Mouse (Mus musculus) lung, postnatal 10 days (tissue): ENCODE data around the gene Gphb5.

Experiments
- DNase-seq: peaks from one replicate; pipeline ENCODE4 v3.0.0; 2021

The Gphb5 gene

GRCm38 (mm10) chr12:75389308-75390135 is 27.1 kb downstream of the Gphb5 start:
- peak; percentile 45 for DNase-seq

- no peak for DNase-seq
Observed at GRCm38 (mm10) chr12:75388521-75388920, 28.1 kb downstream of the Gphb5 start.

GRCm38 (mm10) chr12:75387846-75388245 is 28.7 kb downstream of the Gphb5 start:
- DNase-seq: no peak

DNA sequence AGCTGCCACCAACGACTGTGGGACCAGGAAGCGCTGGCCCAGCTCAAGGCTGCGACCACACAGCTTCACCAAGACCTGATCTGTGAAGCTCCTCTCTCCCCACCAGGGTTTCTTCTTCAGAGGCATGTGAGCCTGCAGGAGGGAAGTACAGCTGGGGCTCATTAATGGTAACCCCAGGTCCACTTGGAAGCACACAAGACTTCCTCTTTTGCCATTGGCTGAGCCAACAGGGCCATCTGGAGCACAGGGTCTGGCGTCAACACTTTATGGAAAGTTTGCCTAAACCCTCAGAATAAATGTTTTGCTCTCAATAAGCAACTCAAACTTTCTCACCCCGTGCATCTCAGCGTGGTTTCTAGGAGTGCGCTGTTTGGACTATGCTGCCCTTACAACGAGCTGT is 29.4 kb downstream of the Gphb5 start:
- DNase-seq: no peak

GRCm38 (mm10) chr12:75386731-75387130 is 29.9 kb downstream of the Gphb5 start:
- no peak for DNase-seq

- no peak for DNase-seq
Observed at GRCm38 (mm10) chr12:75376126-75376525, 40.5 kb downstream of the Gphb5 start.

DNA sequence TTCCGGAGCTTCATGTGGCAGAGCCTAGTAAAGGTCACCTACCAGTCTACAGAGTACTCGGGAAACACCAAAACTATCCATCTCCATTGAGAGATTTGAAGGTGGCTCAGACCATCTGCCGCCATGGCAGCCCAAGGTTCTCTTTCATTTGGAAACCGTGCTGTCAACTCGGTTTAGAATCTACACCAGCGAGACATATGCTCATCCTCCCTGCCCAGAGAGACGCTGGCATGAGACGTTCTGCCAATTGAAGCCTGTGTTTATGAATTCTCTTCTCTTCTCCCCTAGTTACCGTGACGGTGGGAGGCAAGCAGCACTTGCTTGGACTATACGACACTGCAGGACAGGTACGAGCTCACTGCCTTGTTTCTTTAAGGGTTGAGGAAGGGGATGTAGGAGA is 41.5 kb downstream of the Gphb5 start:
- DNase-seq: no peak

GRCm38 (mm10) chr12:75374437-75374836 is 42.1 kb downstream of the Gphb5 start:
- DNase-seq: no peak

- DNase-seq: peak; percentile 67
Observed at GRCm38 (mm10) chr12:75369418-75369851, 47.1 kb downstream of the Gphb5 start.

- DNase-seq: peak; percentile 25
Observed at GRCm38 (mm10) chr12:75368527-75368926, 48.1 kb downstream of the Gphb5 start.

GRCm38 (mm10) chr12:75367371-75367770 is 49.2 kb downstream of the Gphb5 start:
- DNase-seq: no peak

GRCm38 (mm10) chr12:75365621-75366124 is 50.9 kb downstream of the Gphb5 start:
- no peak for DNase-seq

DNA sequence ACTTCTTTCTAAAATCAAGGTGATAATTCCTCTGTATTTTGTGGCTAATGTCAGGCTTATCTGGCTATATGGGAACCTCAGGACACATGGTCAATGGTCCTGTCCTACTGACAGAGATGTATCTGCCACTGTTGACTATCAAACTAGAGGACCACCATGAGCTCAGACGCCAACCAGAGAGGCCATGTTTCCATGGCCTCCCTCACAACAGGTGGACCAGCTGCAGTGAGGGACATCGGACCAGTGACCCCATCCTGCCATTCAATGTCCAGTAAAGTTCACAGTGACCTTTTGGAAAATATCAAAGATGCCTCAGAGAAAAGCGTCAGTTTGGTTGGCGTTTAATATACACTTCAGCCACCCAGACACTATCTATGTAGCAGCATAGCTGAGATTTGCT is 52.2 kb downstream of the Gphb5 start:
- DNase-seq: no peak

GRCm38 (mm10) chr12:75362456-75362855 is 54.1 kb downstream of the Gphb5 start:
- DNase-seq: no peak
